Comparison of ENCODE assay signal across 14 mouse cellular contexts in the genomic region with DNA sequence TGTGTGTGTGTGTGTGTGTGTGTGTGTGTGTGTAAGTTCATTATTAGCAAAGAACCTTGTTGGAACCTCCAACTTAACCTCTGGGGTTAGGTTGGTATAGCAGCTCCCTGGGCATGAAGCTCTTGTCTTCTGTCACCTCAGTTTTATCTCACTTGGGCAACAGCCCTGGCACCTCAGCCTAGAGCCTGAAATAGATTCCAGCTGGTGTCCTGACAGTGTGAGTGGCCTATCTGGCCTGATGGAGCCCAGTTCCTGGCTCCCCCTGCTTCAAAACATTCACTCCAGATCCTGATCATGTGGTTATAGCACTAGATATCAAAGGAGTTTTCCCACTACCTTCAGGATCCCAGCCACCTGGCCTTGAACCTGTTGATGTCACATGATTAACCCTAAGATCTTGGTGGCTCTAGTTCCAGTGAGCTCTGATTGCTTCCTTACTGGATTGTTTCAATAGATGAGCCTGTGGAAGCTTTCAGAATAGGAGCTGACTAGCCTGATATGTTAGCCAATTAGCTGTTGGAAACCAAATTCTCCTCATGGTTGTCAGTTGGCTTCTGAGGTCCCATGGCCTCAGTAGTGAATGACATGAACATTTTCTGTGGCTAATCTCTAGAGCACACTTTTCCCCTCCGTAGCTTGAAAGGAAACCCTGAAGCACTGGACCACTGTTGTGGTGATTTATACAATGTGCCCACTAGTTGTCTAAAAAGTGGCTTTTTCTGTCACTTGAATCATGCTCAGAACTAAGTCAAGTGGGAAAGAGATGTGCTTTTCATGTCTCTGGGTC. TPM values are rescaled to one million over a fixed set of nuclear protein-coding genes. Genes with fewer than 3 reads are reported as not detected.
DNase-seq lines count a peak whose midpoint lies in the region; ATAC-seq lines count a peak whose summit lies in the region.
"Had no signal": no experiment of that assay in that cellular context is flagged by ENCODE, and none has a peak within 500 bp of the region (broad histone marks: within the 10 kb centered on the region; RNA-seq: fewer than 3 reads in every experiment).

No protein-coding gene starts in this region.

- H3K27me3 ChIP-seq in heart, embryonic 13.5 days (replicated peaks): no peaks in the 10 kb centered on the region
- H3K27me3 ChIP-seq in lung, embryonic 16.5 days (ENCODE audit: control insufficient read depth, insufficient read depth, low read depth, low read length): no peaks in the 10 kb centered on the region
- H3K27me3 ChIP-seq in midbrain, embryonic 13.5 days: no peaks in the 10 kb centered on the region
- no peaks in the 10 kb centered on the region for H3K27me3 ChIP-seq in intestine, embryonic 15.5 days (replicated peaks)
- H3K27me3 ChIP-seq: limb, embryonic 13.5 days had no signal

- no peaks in the 10 kb centered on the region for H3K36me3 ChIP-seq in heart, embryonic 13.5 days
- no peaks in the 10 kb centered on the region for H3K36me3 ChIP-seq in lung, embryonic 16.5 days (ENCODE audit: control insufficient read depth, insufficient read depth, low read length)
- peaks cover 18% of the 10 kb centered on the region; the same call in 1 of the 2 replicates for H3K36me3 ChIP-seq in midbrain, embryonic 13.5 days
- no peaks in the 10 kb centered on the region for H3K36me3 ChIP-seq in intestine, embryonic 15.5 days
- H3K36me3 ChIP-seq: forebrain, embryonic 10.5 days; limb, embryonic 13.5 days had no signal

- peaks cover 23% of the 10 kb centered on the region for H3K4me1 ChIP-seq in heart, embryonic 13.5 days
- H3K4me1 ChIP-seq in lung, embryonic 16.5 days (replicated peaks; ENCODE audit: control insufficient read depth, insufficient read depth, low read length): peaks cover 7% of the 10 kb centered on the region; the same call in 1 of the 2 replicates
- no peaks in the 10 kb centered on the region; the same call in 1 of the 2 replicates for H3K4me1 ChIP-seq in midbrain, embryonic 13.5 days (replicated peaks)
- no peaks in the 10 kb centered on the region for H3K4me1 ChIP-seq in intestine, embryonic 15.5 days (replicated peaks)
- H3K4me1 ChIP-seq: limb, embryonic 13.5 days had no signal

- no peak for ATAC-seq in heart, embryonic 13.5 days (ENCODE audit: extremely low read depth, insufficient number of reproducible peaks, low FRiP score, low TSS enrichment)
- peak; percentile 81 for ATAC-seq in lung, embryonic 16.5 days (ENCODE audit: low read depth)
- ATAC-seq in midbrain, embryonic 13.5 days: no peak
- ATAC-seq in monocyte, adult 5-6 weeks (replicated peaks; ENCODE audit: insufficient number of reproducible peaks, low FRiP score, low TSS enrichment, poor library complexity, severe bottlenecking): no peak
- ATAC-seq in intestine, embryonic 15.5 days: no peak

- WGBS in heart, embryonic 13.5 days: 69% methylated on average over 1 of the region's 1 CpGs
- 64% methylated on average over 1 of the region's 1 CpGs for WGBS in lung, embryonic 16.5 days
- WGBS in midbrain, embryonic 13.5 days: 78% methylated on average over 1 of the region's 1 CpGs
- 85% methylated on average over 1 of the region's 1 CpGs for WGBS in intestine, embryonic 15.5 days

- H3K4me3 ChIP-seq in heart, embryonic 13.5 days: no peak overlapping the region
- H3K4me3 ChIP-seq in lung, embryonic 16.5 days (ENCODE audit: low read length): no peak overlapping the region
- H3K4me3 ChIP-seq in midbrain, embryonic 13.5 days (replicated peaks): no peak overlapping the region
- no peak overlapping the region for H3K4me3 ChIP-seq in intestine, embryonic 15.5 days (replicated peaks)
- H3K4me3 ChIP-seq: forebrain, embryonic 10.5 days; limb, embryonic 13.5 days; megakaryocyte, embryonic 14.5 days had no signal

- H3K9me3 ChIP-seq in heart, embryonic 13.5 days: no peaks in the 10 kb centered on the region
- H3K9me3 ChIP-seq in lung, embryonic 16.5 days (ENCODE audit: control insufficient read depth, low read length): no peaks in the 10 kb centered on the region
- no peaks in the 10 kb centered on the region for H3K9me3 ChIP-seq in midbrain, embryonic 13.5 days
- H3K9me3 ChIP-seq in intestine, embryonic 15.5 days: no peaks in the 10 kb centered on the region
- H3K9me3 ChIP-seq: forebrain, embryonic 10.5 days; limb, embryonic 13.5 days had no signal

- peak; percentile 53 for DNase-seq in cerebellum, adult 11-12 months
- DNase-seq in cerebellum, adult 8-10 months: no peak
- DNase-seq in cerebellum, postnatal 14 days: peak; percentile 53 to 62

- H3K27ac ChIP-seq in heart, embryonic 13.5 days (replicated peaks): peak overlapping the region; percentile 45
- H3K27ac ChIP-seq in lung, embryonic 16.5 days (ENCODE audit: low read length): peak overlapping the region; percentile 71
- no peak overlapping the region for H3K27ac ChIP-seq in midbrain, embryonic 13.5 days
- H3K27ac ChIP-seq in intestine, embryonic 15.5 days: no peak overlapping the region
- H3K27ac ChIP-seq: forebrain, embryonic 10.5 days; limb, embryonic 13.5 days had no signal

- no peak overlapping the region for H3K4me2 ChIP-seq in heart, embryonic 13.5 days
- H3K4me2 ChIP-seq in lung, embryonic 16.5 days (ENCODE audit: low read depth, low read length): no peak overlapping the region
- no peak overlapping the region for H3K4me2 ChIP-seq in midbrain, embryonic 13.5 days (replicated peaks)
- no peak overlapping the region for H3K4me2 ChIP-seq in intestine, embryonic 15.5 days (replicated peaks)
- H3K4me2 ChIP-seq: limb, embryonic 13.5 days had no signal

- no peak overlapping the region for H3K9ac ChIP-seq in heart, embryonic 13.5 days
- H3K9ac ChIP-seq in lung, embryonic 16.5 days (ENCODE audit: low read length): no peak overlapping the region
- H3K9ac ChIP-seq in midbrain, embryonic 13.5 days (replicated peaks): no peak overlapping the region
- no peak overlapping the region for H3K9ac ChIP-seq in intestine, embryonic 15.5 days
- H3K9ac ChIP-seq: limb, embryonic 13.5 days had no signal

RNA-seq across cellular contexts. Expression of a gene that starts 27.4 kb away (rescaled TPM):
- polyA plus RNA-seq in heart, embryonic 13.5 days (2015; fragmentation: Nextera tagmentation; extraction: Ambion mirVana): not detected in 2 replicates
- polyA plus RNA-seq in lung, embryonic 16.5 days (2015; fragmentation: Nextera tagmentation; extraction: Ambion mirVana): not detected in 2 replicates
- polyA plus RNA-seq in midbrain, embryonic 13.5 days (2015; fragmentation: Nextera tagmentation; extraction: Ambion mirVana): not detected in 2 replicates
- not detected in 3 replicates for total RNA-seq in monocyte, adult 5-6 weeks (2017)
- not detected in 2 replicates for polyA plus RNA-seq in intestine, embryonic 15.5 days (2015; fragmentation: Nextera tagmentation; extraction: Ambion mirVana)
- total RNA-seq: layer of hippocampus, postnatal 10 days had no signal
- polyA plus RNA-seq: embryonic facial prominence, embryonic 11.5 days; forebrain, embryonic 10.5 days; kidney, embryonic 16.5 days; limb, embryonic 13.5 days had no signal

Comparison
In these comparisons a context has a peak if more than half of its experiments do, and no peak if none do; other contexts are left out.
1. H3K27ac ChIP-seq: peak in heart, embryonic 13.5 days (single experiment) and lung, embryonic 16.5 days (single experiment); none in midbrain, embryonic 13.5 days (single experiment) and intestine, embryonic 15.5 days (single experiment).